Mouse (Mus musculus): Measurements from ENCODE around the gene Llgl1.

GRCm38 (mm10) chr11:60698806-60699523 lies 558 bp upstream of the Llgl1 start:
- TF ChIP-seq EP300 (IDR thresholded peaks at IDR 0.05; ENCODE audit: insufficient read depth, low read depth, low read length), result 0 out of 2 replicates have a peak, but pooled peaks have one; percentile 21
- peak; percentile 85 for TF ChIP-seq POLR2A (IDR thresholded peaks at IDR 0.05; ENCODE audit: insufficient read depth, low read depth, low read length)
- no peak for TF ChIP-seq CTCF (IDR thresholded peaks at IDR 0.05)
